Mouse (Mus musculus): Measurements from ENCODE around the gene Pde6b.

- TF ChIP-seq CTCF (IDR thresholded peaks at IDR 0.05), result no peak
- no peak for TF ChIP-seq POLR2A (IDR thresholded peaks at IDR 0.05; ENCODE audit: insufficient read depth, low read depth, low read length)
These were observed 44.5 kb upstream of the Pde6b start for GRCm38 (mm10) chr5:108343680-108344170.
